Mouse (Mus musculus) ES-E14 (cell line): ENCODE data around the gene Fam185a. TPM values are rescaled to one million over a fixed set of nuclear protein-coding genes. Genes with fewer than 3 reads are reported as not detected.

ENCODE experiments used
- DNase-seq: peaks from one replicate; pipeline ENCODE4 v3.0.0-alpha.2; 2013; ENCODE audit warnings: low read depth, low spot score
- H3K27ac ChIP-seq: 2 replicates; pipeline ENCODE4 v1.5.1; 2012; ENCODE audit warnings: low read depth, mild to moderate bottlenecking, low read length, moderate library complexity, mixed read lengths; ENCODE audit not compliant: poor library complexity, insufficient read depth, severe bottlenecking
- H3K36me3 ChIP-seq: 2 replicates; pipeline ENCODE4 v1.6.1; 2012; ENCODE audit warnings: mild to moderate bottlenecking, low read length, moderate library complexity, mixed read lengths; ENCODE audit not compliant: control insufficient read depth, poor library complexity, insufficient read depth, severe bottlenecking
- H3K4me1 ChIP-seq, 2 experiments: fragments of 150-350 bp in 1 of 2; sonication (generic) in 1 of 2; 2 replicates each; pipeline ENCODE4 v1.6.1; 2012; ENCODE audit warnings: low read length in 2 of 2, mild to moderate bottlenecking in 1 of 2, mixed read lengths in 1 of 2; ENCODE audit not compliant: control insufficient read depth in 2 of 2, insufficient read depth in 2 of 2, poor library complexity in 1 of 2
- H3K4me3 ChIP-seq, 2 experiments: fragments of 150-350 bp in 1 of 2; sonication (generic) in 1 of 2; 2 replicates each; pipeline ENCODE4 v1.5.1; 2012; ENCODE audit warnings: low read length in 2 of 2, low read depth in 1 of 2, mild to moderate bottlenecking in 1 of 2, mixed read lengths in 1 of 2; ENCODE audit not compliant: insufficient read depth in 1 of 2, poor library complexity in 1 of 2, severe bottlenecking in 1 of 2
- H3K9ac ChIP-seq: 2 replicates; pipeline ENCODE4 v1.6.1; 2012; ENCODE audit warnings: low read depth, mild to moderate bottlenecking, low read length, mixed read lengths; ENCODE audit not compliant: poor library complexity, insufficient read depth, severe bottlenecking
- H3K9me3 ChIP-seq: fragments of 150-350 bp; sonication (generic); 2 replicates; pipeline ENCODE4 v1.6.1; 2012; ENCODE audit warnings: low read depth, mild to moderate bottlenecking, low read length; ENCODE audit not compliant: control insufficient read depth, insufficient read depth
- CHD2 ChIP-seq: IDR thresholded peaks from 2 replicates; pipeline ENCODE4 v1.6.1; 2014; ENCODE audit warnings: mild to moderate bottlenecking, low read depth, low read length, inconsistent platforms
- HCFC1 ChIP-seq: IDR thresholded peaks from 2 replicates; pipeline ENCODE4 v1.6.1; 2012; ENCODE audit warnings: low read length, inconsistent platforms, borderline replicate concordance; ENCODE audit not compliant: insufficient read depth
- MAFK ChIP-seq: IDR thresholded peaks from 2 replicates; pipeline ENCODE4 v1.6.1; 2014; ENCODE audit warnings: mild to moderate bottlenecking, low read depth, low read length, inconsistent platforms; ENCODE audit not compliant: insufficient read depth
- ZC3H11A ChIP-seq: IDR thresholded peaks from 2 replicates; pipeline ENCODE4 v1.6.1; 2012; ENCODE audit warnings: low read depth, mild to moderate bottlenecking, inconsistent platforms, low read length, borderline replicate concordance
- ZNF384 ChIP-seq: IDR thresholded peaks from 2 replicates; pipeline ENCODE4 v1.6.1; 2012; ENCODE audit warnings: low read depth, low read length, inconsistent platforms
- in situ Hi-C, 2 experiments: fragments of 600-800 bp; cut with MboI; formaldehyde crosslinking; loops; one replicate each; pipeline ENCODE4 v1.15.1; 2025; ENCODE audit warnings: low sequenced_read_pairs in 2 of 2, inconsistent platforms in 1 of 2; ENCODE audit not compliant: unreplicated experiment in 2 of 2
- total RNA-seq: library from RNA; depleted of rRNA; stranded (reverse); fragments of 300-350 nt; gene quantifications from 2 replicates; pipeline ENCODE4 v1.2.3, GENCODE M21; 2012

Fam185a gene
- total RNA-seq, 1 experiment: 14.1 TPM

GRCm38 (mm10) chr5:21502936-21503610 lies 78.3 kb downstream of the Fam185a start:
- in situ Hi-C loops: no loop called here
- no peak for TF ChIP-seq ZC3H11A
- no peak for TF ChIP-seq CHD2
- TF ChIP-seq ZNF384: no peak
- TF ChIP-seq MAFK: no peak
- no peak for TF ChIP-seq HCFC1
- Histone ChIP-seq H3K9me3 (no peaks in the 10 kb centered on the region), H3K4me1 (no peaks in the 10 kb centered on the region), H3K27ac (no peak overlapping the region), H3K9ac (no peak overlapping the region), H3K36me3 (no peaks in the 10 kb centered on the region), H3K4me3 (no peak overlapping the region)
- DNase-seq: no peak

DNA sequence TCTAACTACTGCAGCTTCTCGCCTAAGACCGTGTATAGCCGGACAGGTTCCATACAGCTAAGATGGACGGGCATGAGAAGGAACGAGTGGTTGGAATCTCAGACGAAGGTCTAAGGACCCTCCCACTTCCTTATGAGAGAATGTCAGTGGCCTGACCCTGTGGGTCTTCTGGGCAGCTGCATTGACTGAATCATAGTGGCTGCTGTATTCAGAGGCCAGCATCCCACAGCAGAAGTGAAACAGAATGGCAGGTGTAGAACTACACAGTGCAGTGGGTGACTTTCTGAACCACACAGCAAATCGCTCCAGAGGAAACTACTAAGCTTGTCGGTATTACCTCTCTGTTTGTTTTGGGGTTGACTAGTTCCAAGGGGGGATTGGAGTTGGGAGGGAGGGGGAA lies 80.4 kb downstream of the Fam185a start:
- Histone ChIP-seq H3K4me3 (no peak overlapping the region), H3K27ac (no peak overlapping the region), H3K9ac (no peak overlapping the region), H3K36me3 (no peaks in the 10 kb centered on the region), H3K9me3 (no peaks in the 10 kb centered on the region), H3K4me1 (peaks cover 0 to 4% of the 10 kb centered on the region in 2 experiments; a peak in 2 of 4 replicates)
- in situ Hi-C loops: no loop called here
- no peak for DNase-seq
- TF ChIP-seq MAFK (no peak), HCFC1 (no peak), ZNF384 (no peak), CHD2 (no peak), ZC3H11A (no peak)

- no peak for DNase-seq
- peaks cover 0 to 4% of the 10 kb centered on the region in 2 experiments; a peak in 2 of 4 replicates for H3K4me1 ChIP-seq
- no peak for TF ChIP-seq HCFC1
- no peak for TF ChIP-seq ZNF384
- TF ChIP-seq ZC3H11A: no peak
- no peak for TF ChIP-seq CHD2
- no peak for TF ChIP-seq MAFK
- no peak overlapping the region for H3K9ac ChIP-seq
- H3K9me3 ChIP-seq: no peaks in the 10 kb centered on the region
- H3K36me3 ChIP-seq: no peaks in the 10 kb centered on the region
- no peak overlapping the region for H3K4me3 ChIP-seq
- in situ Hi-C loops: no loop called here
- no peak overlapping the region for H3K27ac ChIP-seq
Measured at GRCm38 (mm10) chr5:21506887-21507286, 82.1 kb downstream of the Fam185a start.

- no peak for DNase-seq
- no peaks in the 10 kb centered on the region for H3K36me3 ChIP-seq
- H3K27ac ChIP-seq: no peak overlapping the region
- TF ChIP-seq HCFC1 (no peak), CHD2 (no peak), MAFK (no peak), ZNF384 (no peak), ZC3H11A (no peak)
- no peaks in the 10 kb centered on the region for H3K9me3 ChIP-seq
- H3K9ac ChIP-seq: no peak overlapping the region
- in situ Hi-C loops: no loop called here
- H3K4me1 ChIP-seq: peaks cover 0 to 4% of the 10 kb centered on the region in 2 experiments; a peak in 2 of 4 replicates
- H3K4me3 ChIP-seq: no peak overlapping the region
Measured at GRCm38 (mm10) chr5:21509801-21510200, 85.0 kb downstream of the Fam185a start.
